Mouse (Mus musculus): ENCODE results near the gene Dnm3.

DNA sequence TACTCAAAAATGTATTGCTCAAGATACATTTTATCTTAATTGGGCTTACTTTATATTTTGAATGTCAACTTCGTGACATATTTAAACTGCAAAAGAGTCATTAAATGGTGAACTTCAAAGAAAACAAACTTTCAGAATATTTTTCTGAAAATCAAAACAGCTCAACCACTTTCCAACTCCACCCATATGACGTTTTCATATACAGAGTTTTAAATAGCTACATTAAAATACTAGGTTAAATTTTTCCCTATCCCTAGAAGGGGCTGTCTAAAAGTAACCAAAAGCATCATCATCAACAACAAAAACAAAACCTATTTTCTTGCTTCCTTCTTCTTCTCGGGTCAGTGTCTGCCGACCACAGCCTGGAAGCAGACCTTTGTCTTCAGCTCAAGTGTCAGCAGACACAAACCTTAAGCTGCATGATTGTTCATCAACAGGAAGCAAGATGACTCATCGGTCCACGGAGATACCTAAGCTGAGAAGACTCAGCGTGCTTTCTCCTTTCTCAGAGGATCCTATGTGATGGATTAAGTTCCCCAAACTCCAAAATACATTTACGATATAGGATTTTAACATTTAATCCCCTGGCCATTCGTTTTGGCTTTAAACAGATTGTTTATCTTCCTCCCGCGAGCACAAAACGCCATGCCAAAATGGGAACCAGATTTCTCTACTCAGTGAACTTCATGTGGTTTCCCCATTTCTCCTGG, 270.7 kb downstream of the Dnm3 start:
- no peak for TF ChIP-seq CTCF (IDR thresholded peaks at IDR 0.05; ENCODE audit: extremely low read depth, insufficient read depth, low read length)
- no peak for TF ChIP-seq POLR2A (IDR thresholded peaks at IDR 0.05; ENCODE audit: extremely low read depth, insufficient read depth, low read length)
